Mouse (Mus musculus) heart, embryonic 11.5 days (tissue): ENCODE measurements around the gene Exosc8. TPM values are rescaled to one million over a fixed set of nuclear protein-coding genes. Genes with fewer than 3 reads are reported as not detected.

Experiments
- polyA plus RNA-seq: library from polyadenylated mRNA; unstranded; fragments of >200 nt; fragmentation: Nextera tagmentation; extraction: Ambion mirVana; gene quantifications from 2 replicates; pipeline ENCODE4 v1.2.1, GENCODE M21; 2014

The Exosc8 gene
- polyA plus RNA-seq, 1 experiment from 2014 or later, result 110 TPM

Other genes with a start within 250 kb of the Exosc8 start
- gene Supt20, start 42.6 kb downstream of the Exosc8 start, polyA plus RNA-seq, result 77.6 and 89.5 TPM in 2 replicates
- 0.34 TPM in 1 of 2 replicates, not detected in the other for gene Gm21958, start 21.0 kb downstream of the Exosc8 start, polyA plus RNA-seq
- gene Alg5, start 146 bp upstream of the Exosc8 start, polyA plus RNA-seq, result 38.7 and 39.5 TPM in 2 replicates
- gene Smad9, start 20.2 kb upstream of the Exosc8 start, polyA plus RNA-seq, result 2.1 TPM in 2 replicates
- 30.7 and 34.3 TPM in 2 replicates for gene Rfxap, start 72.4 kb upstream of the Exosc8 start, polyA plus RNA-seq
- gene Sertm1, start 180.5 kb upstream of the Exosc8 start, polyA plus RNA-seq, result 0.18 and 0.37 TPM in 2 replicates